Mouse (Mus musculus) spleen, adult 2 months (tissue): ENCODE measurements at regions not wholly inside any gene's neighbourhood (a gene's known extent, or its start where the extent isn't known, plus 50 kb on each side); places are given as distances from the start of the nearest gene placed in this dataset.

Source experiments
- CTCF ChIP-seq: fragments of 200-500 bp; IDR thresholded peaks from 2 replicates; pipeline ENCODE4 v1.5.1; 2011; ENCODE audit warnings: mild to moderate bottlenecking, inconsistent platforms; ENCODE audit not compliant: insufficient read depth, insufficient read length, insufficient replicate concordance; ENCODE audit errors: extremely low read depth
- POLR2A ChIP-seq: fragments of 200-500 bp; IDR thresholded peaks from 2 replicates; pipeline ENCODE4 v1.6.1; 2011; ENCODE audit warnings: low read depth, low read length, inconsistent platforms

GRCm38 (mm10) chr2:179043671-179044070 is 398.6 kb upstream of the Cdh4 start:
- TF ChIP-seq POLR2A (no peak), CTCF (no peak)
